ENCODE assay signal across 26 mouse cellular contexts in genomic region chr5:64823431-64823830, GRCm38 (mm10).
"Had no signal": no experiment of that assay in that cellular context is flagged by ENCODE, and none has a peak within 500 bp of the region (broad histone marks: within the 10 kb centered on the region; RNA-seq: fewer than 3 reads in every experiment).

No protein-coding gene starts in this region.

- H3K27ac ChIP-seq: heart, embryonic 10.5 days; heart, embryonic 13.5 days; heart, embryonic 15.5 days; hindbrain, embryonic 13.5 days; hindbrain, embryonic 15.5 days; hindbrain, postnatal 0 days; kidney, embryonic 15.5 days; kidney, postnatal 0 days; limb, embryonic 13.5 days; limb, embryonic 15.5 days; liver, embryonic 12.5 days; liver, embryonic 14.5 days had no signal

- H3K4me3 ChIP-seq: heart, embryonic 10.5 days; heart, embryonic 13.5 days; heart, embryonic 15.5 days; hindbrain, embryonic 13.5 days; hindbrain, embryonic 15.5 days; kidney, embryonic 15.5 days; limb, embryonic 13.5 days; limb, embryonic 15.5 days; liver, embryonic 12.5 days had no signal

- ATAC-seq: hindbrain, postnatal 0 days; intestine, embryonic 16.5 days; liver, embryonic 12.5 days had no signal

- H3K27me3 ChIP-seq: heart, embryonic 13.5 days; heart, embryonic 15.5 days; hindbrain, embryonic 13.5 days; hindbrain, embryonic 15.5 days; kidney, embryonic 15.5 days; limb, embryonic 13.5 days; limb, embryonic 15.5 days; liver, embryonic 12.5 days had no signal

- DNase-seq: gastrocnemius, postnatal 14 days; gastrocnemius, postnatal 36 days; heart, adult 18-20 months; heart, postnatal 14 days; heart, postnatal 36 days; kidney, adult 11 months; kidney, adult 2 months; kidney, adult 9 months; kidney, postnatal 14 days; kidney, postnatal 36 days; layer of hippocampus, adult 9-11 months; layer of hippocampus, postnatal 36 days; left cerebral cortex, postnatal 4 days had no signal

- H3K4me1 ChIP-seq: heart, embryonic 10.5 days; heart, embryonic 13.5 days; heart, embryonic 15.5 days; hindbrain, embryonic 13.5 days; hindbrain, embryonic 15.5 days had no signal

- H3K9ac ChIP-seq: heart, embryonic 13.5 days; heart, embryonic 15.5 days; hindbrain, embryonic 13.5 days; hindbrain, embryonic 15.5 days; kidney, embryonic 15.5 days; limb, embryonic 13.5 days; limb, embryonic 15.5 days; liver, embryonic 12.5 days; liver, embryonic 14.5 days had no signal

- H3K4me2 ChIP-seq: heart, embryonic 13.5 days; heart, embryonic 15.5 days; hindbrain, embryonic 13.5 days; hindbrain, embryonic 15.5 days; kidney, embryonic 15.5 days; limb, embryonic 13.5 days; limb, embryonic 15.5 days; liver, embryonic 12.5 days had no signal

- H3K9me3 ChIP-seq: heart, embryonic 10.5 days; heart, embryonic 13.5 days; heart, embryonic 15.5 days; hindbrain, embryonic 13.5 days; hindbrain, embryonic 15.5 days; kidney, embryonic 15.5 days; limb, embryonic 13.5 days; limb, embryonic 15.5 days; liver, embryonic 12.5 days had no signal
